Mouse (Mus musculus): ENCODE measurements around the gene Slc28a1.

DNA sequence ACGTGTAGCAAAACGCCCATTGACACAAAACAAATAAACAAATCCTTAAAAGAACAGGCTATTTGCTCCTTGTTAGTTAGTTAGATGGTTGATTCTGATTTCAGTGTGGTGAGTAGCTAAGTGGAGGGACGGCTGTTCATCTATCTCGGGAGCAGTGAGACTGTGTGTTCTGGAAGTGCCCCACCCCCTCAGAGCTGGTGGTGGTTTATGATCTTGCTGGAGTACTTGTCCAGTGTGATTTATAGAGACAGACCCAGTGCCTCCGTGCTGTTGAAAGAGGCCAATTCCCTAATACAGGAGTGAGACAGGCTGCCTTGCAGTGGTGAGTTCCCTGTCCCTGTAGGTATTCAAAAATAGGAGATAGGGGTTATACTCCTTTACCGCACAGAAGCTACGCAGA lies 44.3 kb downstream of the Slc28a1 start:
- no peak for TF ChIP-seq POLR2A (IDR thresholded peaks at IDR 0.05; ENCODE audit: borderline replicate concordance, insufficient read depth, low read length)
- no peak for TF ChIP-seq CTCF (IDR thresholded peaks at IDR 0.05; ENCODE audit: borderline replicate concordance, insufficient read depth, low read depth, low read length)

Measured in cerebellum, adult 2 months (tissue).